Mouse (Mus musculus) cerebellum, adult 2 months (tissue): ENCODE measurements around the gene Lrrn1.

Experiments used
- CTCF ChIP-seq: fragments of 200-500 bp; IDR thresholded peaks from 2 replicates; pipeline ENCODE4 v1.5.1; 2011; ENCODE audit warnings: low read depth, mild to moderate bottlenecking, control low read depth, low read length, moderate library complexity, borderline replicate concordance; ENCODE audit not compliant: insufficient read depth
- POLR2A ChIP-seq: fragments of 200-500 bp; IDR thresholded peaks from 2 replicates; pipeline ENCODE4 v1.6.1; 2011; ENCODE audit warnings: low read length, control low read depth, borderline replicate concordance; ENCODE audit not compliant: insufficient read depth

DNA sequence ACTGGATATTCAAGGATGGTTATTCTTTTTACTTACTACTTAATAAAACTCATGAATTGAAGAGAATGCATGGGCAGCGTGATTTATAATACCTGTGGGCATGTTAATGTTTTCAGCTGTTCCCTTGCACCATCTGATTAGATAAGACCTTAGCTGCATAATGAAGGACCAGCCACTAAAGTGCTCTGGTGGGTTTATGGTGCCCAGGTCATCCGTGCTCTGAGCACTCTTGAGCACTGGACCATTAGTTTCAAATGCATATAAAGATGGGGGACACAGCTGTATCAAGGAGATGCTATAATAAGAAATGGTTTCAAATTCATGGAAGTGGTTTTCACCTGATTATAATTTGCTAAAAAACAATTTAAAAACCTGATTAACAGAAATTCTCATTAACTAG is 16.7 kb downstream of the Lrrn1 start:
- TF ChIP-seq CTCF (no peak), POLR2A (no peak)
